Mouse (Mus musculus) A20 (cell line): ENCODE data around the gene Pex6.
A peak's percentile ranks its signal among the peaks of the same experiment; 100 is the strongest.

ENCODE experiments used
- DNase-seq: peaks from one replicate; pipeline ENCODE4 v3.0.0-alpha.2; 2011; ENCODE audit warnings: low read depth, low spot score

Gene Pex6

GRCm38 (mm10) chr17:46701489-46701888 is 9.8 kb upstream of the Pex6 start:
- no peak for DNase-seq

GRCm38 (mm10) chr17:46702100-46702499 is 9.2 kb upstream of the Pex6 start:
- DNase-seq: no peak

- DNase-seq: no peak
Observed at GRCm38 (mm10) chr17:46702506-46702905, 8.8 kb upstream of the Pex6 start.

- peak; percentile 37 for DNase-seq
Observed at GRCm38 (mm10) chr17:46703971-46704886, 7.0 kb upstream of the Pex6 start.

GRCm38 (mm10) chr17:46704887-46705835 is 6.1 kb upstream of the Pex6 start, which contains the start of gene Ppp2r5d:
TSS of gene Ppp2r5d (minus strand) at chr17:46705111.
- peak; percentile 98 for DNase-seq

- no peak for DNase-seq
Observed at GRCm38 (mm10) chr17:46706375-46707089, 4.7 kb upstream of the Pex6 start.

- DNase-seq: peak; percentile 30
Observed at GRCm38 (mm10) chr17:46711612-46712271, 479 bp downstream of the Pex6 start.

- no peak for DNase-seq
Observed at GRCm38 (mm10) chr17:46712442-46712841, 1.2 kb downstream of the Pex6 start.

GRCm38 (mm10) chr17:46713849-46714248 is 2.6 kb downstream of the Pex6 start:
- no peak for DNase-seq

- no peak for DNase-seq
Observed at GRCm38 (mm10) chr17:46714756-46715481, 3.7 kb downstream of the Pex6 start.

- DNase-seq: no peak
Observed at GRCm38 (mm10) chr17:46721077-46721476, 9.8 kb downstream of the Pex6 start.

- DNase-seq: no peak
Observed at GRCm38 (mm10) chr17:46724477-46725084, 13.3 kb downstream of the Pex6 start.

- DNase-seq: peak; percentile 51
Observed at GRCm38 (mm10) chr17:46725273-46725672, 14.0 kb downstream of the Pex6 start.

- no peak for DNase-seq
Observed at GRCm38 (mm10) chr17:46725731-46726645, 14.7 kb downstream of the Pex6 start.

GRCm38 (mm10) chr17:46727271-46727670 is 16.0 kb downstream of the Pex6 start:
- no peak for DNase-seq

GRCm38 (mm10) chr17:46728021-46728420 is 16.8 kb downstream of the Pex6 start:
- DNase-seq: peak; percentile 32

- DNase-seq: no peak
Observed at GRCm38 (mm10) chr17:46728496-46728895, 17.2 kb downstream of the Pex6 start.

GRCm38 (mm10) chr17:46728904-46729318 is 17.6 kb downstream of the Pex6 start, which contains the start of gene Gnmt:
TSS of gene Gnmt (minus strand) at chr17:46729168.
- DNase-seq: no peak

- DNase-seq: no peak
Observed at GRCm38 (mm10) chr17:46734055-46734454, 22.8 kb downstream of the Pex6 start.
